ENCODE assay signal across 24 mouse cellular contexts in the genomic region with DNA sequence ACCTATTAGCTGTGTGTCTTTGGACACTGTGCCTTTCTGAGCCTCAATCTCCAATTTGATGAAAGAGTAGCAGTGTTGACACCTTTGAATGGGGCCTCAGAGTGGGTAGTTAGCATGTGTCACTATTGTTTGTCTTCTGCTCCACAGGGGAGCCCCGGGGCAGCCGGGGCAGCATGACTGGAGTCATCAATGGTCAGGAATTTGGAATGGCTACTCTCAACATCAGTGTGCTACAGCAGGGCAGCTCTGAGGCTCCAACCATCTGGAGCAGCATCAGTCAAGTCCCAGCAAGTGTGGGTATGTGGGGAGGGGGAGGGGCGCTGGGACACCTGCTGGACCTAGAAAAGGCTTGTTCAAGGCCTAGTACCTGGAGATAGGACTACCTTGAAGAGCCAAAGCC. TPM values are rescaled to one million over a fixed set of nuclear protein-coding genes. Genes with fewer than 3 reads are reported as not detected.
A peak's percentile ranks its signal among the peaks of the same experiment; 100 is the strongest.
DNase-seq lines count a peak whose midpoint lies in the region; ATAC-seq lines count a peak whose summit lies in the region.
"Had no signal": no experiment of that assay in that cellular context is flagged by ENCODE, and none has a peak within 500 bp of the region (broad histone marks: within the 10 kb centered on the region; RNA-seq: fewer than 3 reads in every experiment).

No protein-coding gene starts in this region.

- no peaks in the 10 kb centered on the region for H3K36me3 ChIP-seq in midbrain, embryonic 11.5 days (ENCODE audit: control insufficient read depth, insufficient read depth, low read length)
- no peaks in the 10 kb centered on the region for H3K36me3 ChIP-seq in midbrain, embryonic 10.5 days
- H3K36me3 ChIP-seq in embryonic facial prominence, embryonic 10.5 days (replicated peaks), result no peaks in the 10 kb centered on the region
- H3K36me3 ChIP-seq: forebrain, embryonic 10.5 days; G1E; heart, embryonic 13.5 days; hindbrain, embryonic 12.5 days; hindbrain, embryonic 15.5 days had no signal

- H3K4me3 ChIP-seq in midbrain, embryonic 11.5 days (ENCODE audit: low read depth, low read length), result no peak overlapping the region
- no peak overlapping the region for H3K4me3 ChIP-seq in midbrain, embryonic 10.5 days
- H3K4me3 ChIP-seq in embryonic facial prominence, embryonic 10.5 days, result no peak overlapping the region
- H3K4me3 ChIP-seq: forebrain, embryonic 10.5 days; forebrain, embryonic 13.5 days; heart, embryonic 13.5 days; hindbrain, embryonic 12.5 days; hindbrain, embryonic 15.5 days had no signal

- no peak overlapping the region for H3K27ac ChIP-seq in midbrain, embryonic 11.5 days (ENCODE audit: low read depth, low read length)
- no peak overlapping the region for H3K27ac ChIP-seq in midbrain, embryonic 10.5 days (replicated peaks)
- no peak overlapping the region for H3K27ac ChIP-seq in embryonic facial prominence, embryonic 10.5 days (replicated peaks)
- H3K27ac ChIP-seq: forebrain, embryonic 10.5 days; forebrain, embryonic 13.5 days; heart, embryonic 13.5 days; hindbrain, embryonic 12.5 days; hindbrain, embryonic 15.5 days had no signal

- no peak for ATAC-seq in midbrain, embryonic 11.5 days (ENCODE audit: low FRiP score)
- ATAC-seq: forebrain, embryonic 13.5 days; forebrain, embryonic 16.5 days; intestine, postnatal 0 days had no signal

- WGBS in midbrain, embryonic 11.5 days, result 41% methylated on average over 3 of the region's 3 CpGs
- WGBS in midbrain, embryonic 10.5 days, result 56% methylated on average over 3 of the region's 3 CpGs
- WGBS in embryonic facial prominence, embryonic 10.5 days, result 38% methylated on average over 3 of the region's 3 CpGs

- peaks cover 6% of the 10 kb centered on the region; the same call in 1 of the 2 replicates for H3K4me1 ChIP-seq in midbrain, embryonic 11.5 days (ENCODE audit: control insufficient read depth, insufficient read depth, low read length)
- H3K4me1 ChIP-seq in midbrain, embryonic 10.5 days, result peaks cover 42% of the 10 kb centered on the region
- H3K4me1 ChIP-seq in embryonic facial prominence, embryonic 10.5 days, result peaks cover 72% of the 10 kb centered on the region

- H3K27me3 ChIP-seq in midbrain, embryonic 11.5 days (ENCODE audit: control insufficient read depth, insufficient read depth, low read length), result no peaks in the 10 kb centered on the region
- H3K27me3 ChIP-seq in midbrain, embryonic 10.5 days (ENCODE audit: low read depth, poor library complexity, severe bottlenecking), result peaks cover 37% of the 10 kb centered on the region
- peaks cover 20% of the 10 kb centered on the region for H3K27me3 ChIP-seq in embryonic facial prominence, embryonic 10.5 days (replicated peaks; ENCODE audit: low read depth, poor library complexity, severe bottlenecking)
- H3K27me3 ChIP-seq: CH12.LX; heart, embryonic 13.5 days; hindbrain, embryonic 15.5 days had no signal

- H3K9ac ChIP-seq in midbrain, embryonic 11.5 days (ENCODE audit: low read length), result no peak overlapping the region
- H3K9ac ChIP-seq: forebrain, embryonic 13.5 days; heart, embryonic 13.5 days; hindbrain, embryonic 12.5 days; hindbrain, embryonic 15.5 days had no signal

- H3K4me2 ChIP-seq in midbrain, embryonic 11.5 days, result no peak overlapping the region
- H3K4me2 ChIP-seq: forebrain, embryonic 13.5 days; heart, embryonic 13.5 days; hindbrain, embryonic 12.5 days; hindbrain, embryonic 15.5 days had no signal

- no peaks in the 10 kb centered on the region for H3K9me3 ChIP-seq in midbrain, embryonic 11.5 days (ENCODE audit: control insufficient read depth, low read length)
- no peaks in the 10 kb centered on the region for H3K9me3 ChIP-seq in midbrain, embryonic 10.5 days (replicated peaks)
- no peaks in the 10 kb centered on the region for H3K9me3 ChIP-seq in embryonic facial prominence, embryonic 10.5 days
- H3K9me3 ChIP-seq: forebrain, embryonic 10.5 days; forebrain, embryonic 13.5 days; G1E; heart, embryonic 13.5 days; hindbrain, embryonic 12.5 days; hindbrain, embryonic 15.5 days had no signal

- peak; percentile 84 for DNase-seq in heart, adult 11 months
- no peak for DNase-seq in heart, adult 9 months (ENCODE audit: low spot score in 2 of 2)
- DNase-seq in midbrain, embryonic 11.5 days (ENCODE audit: low spot score, missing footprints), result peak; percentile 81
- no peak for DNase-seq in midbrain, embryonic 10.5 days (ENCODE audit: low spot score)
- peak; percentile 49 for DNase-seq in embryonic facial prominence, embryonic 10.5 days (ENCODE audit: low spot score)
- no peak for DNase-seq in lung, postnatal 25 days (ENCODE audit: low spot score)
- DNase-seq: adrenal gland, adult 2 months; adrenal gland, postnatal 14 days; B cell, adult 2 months; cerebellum, adult 11 months; cerebellum, adult 8-10 months; cerebellum, postnatal 14 days; embryo, embryonic 11 days; gastrocnemius, postnatal 10 days; gastrocnemius, postnatal 36 days had no signal

RNA-seq across cellular contexts. Expression of a gene that starts 19.3 kb away (rescaled TPM):
- polyA plus RNA-seq in midbrain, embryonic 11.5 days (2014; fragmentation: Nextera tagmentation; extraction: Ambion mirVana), result 9.6 and 10.3 TPM in 2 replicates
- polyA plus RNA-seq in midbrain, embryonic 10.5 days (2016; fragmentation: Nextera tagmentation; extraction: Ambion mirVana), result 11.4 and 13.3 TPM in 2 replicates
- 13.0 and 16.1 TPM in 2 replicates for polyA plus RNA-seq in embryonic facial prominence, embryonic 10.5 days (2016; fragmentation: Nextera tagmentation; extraction: Ambion mirVana)
- polyA plus RNA-seq: G1E had no signal

Comparison
In these comparisons a context has a peak if more than half of its experiments do, and no peak if none do; other contexts are left out.
1. DNase-seq: peak in heart, adult 11 months (single experiment), midbrain, embryonic 11.5 days (single experiment) and embryonic facial prominence, embryonic 10.5 days (single experiment); none in heart, adult 9 months (0 of 2), midbrain, embryonic 10.5 days (single experiment) and lung, postnatal 25 days (single experiment).